Mouse (Mus musculus) lung, embryonic 15.5 days (tissue): ENCODE data around the gene Bst1. TPM values are rescaled to one million over a fixed set of nuclear protein-coding genes. Genes with fewer than 3 reads are reported as not detected.
A peak's percentile ranks its signal among the peaks of the same experiment; 100 is the strongest.

ENCODE experiments used
- ATAC-seq: fragments of 200-750 bp; cut with Nextera tagmentation; 2 replicates; pipeline ENCODE4 v1.8.0; 2017; ENCODE audit warnings: moderate number of reproducible peaks, borderline replicate concordance; ENCODE audit not compliant: low FRiP score, low TSS enrichment; ENCODE audit errors: extremely low read depth
- H3K27ac ChIP-seq: fragments of 300-500 bp; sonication (generic); 2 replicates; pipeline ENCODE4 v1.5.1; 2015; ENCODE audit warnings: moderate library complexity, mild to moderate bottlenecking, inconsistent platforms
- H3K27me3 ChIP-seq: fragments of 300-500 bp; sonication (generic); 2 replicates; pipeline ENCODE4 v1.6.1; 2015; ENCODE audit warnings: inconsistent platforms
- H3K36me3 ChIP-seq: fragments of 300-500 bp; sonication (generic); 2 replicates; pipeline ENCODE4 v1.6.1; 2015; ENCODE audit warnings: inconsistent platforms
- H3K4me1 ChIP-seq: fragments of 300-500 bp; sonication (generic); 2 replicates; pipeline ENCODE4 v1.6.1; 2015; ENCODE audit warnings: inconsistent platforms
- H3K4me2 ChIP-seq: fragments of 300-500 bp; sonication (generic); 2 replicates; pipeline ENCODE4 v1.6.1; 2015; ENCODE audit warnings: inconsistent platforms, mild to moderate bottlenecking, moderate library complexity
- H3K4me3 ChIP-seq: fragments of 300-500 bp; sonication (generic); 2 replicates; pipeline ENCODE4 v1.5.1; 2015; ENCODE audit warnings: mild to moderate bottlenecking, inconsistent platforms
- H3K9ac ChIP-seq: fragments of 300-500 bp; sonication (generic); 2 replicates; pipeline ENCODE4 v1.6.1; 2015; ENCODE audit warnings: inconsistent platforms
- H3K9me3 ChIP-seq: fragments of 300-500 bp; sonication (generic); 2 replicates; pipeline ENCODE4 v1.6.1; 2016; ENCODE audit warnings: inconsistent platforms
- WGBS: fragments of 180-500 bp; shearing (Covaris S2); methylation state at CpG from one replicate; pipeline ENCODE4 v1.1.7; 2015; 5-methylcytosine and 5-hydroxymethylcytosine counted together
- polyA plus RNA-seq: library from polyadenylated mRNA; unstranded; fragments of >200 nt; fragmentation: Nextera tagmentation; extraction: Ambion mirVana; gene quantifications from 2 replicates; pipeline ENCODE4 v1.2.1, GENCODE M21; 2015

Gene Bst1
- polyA plus RNA-seq, 1 experiment from 2014 or later = 2.4 TPM

DNA sequence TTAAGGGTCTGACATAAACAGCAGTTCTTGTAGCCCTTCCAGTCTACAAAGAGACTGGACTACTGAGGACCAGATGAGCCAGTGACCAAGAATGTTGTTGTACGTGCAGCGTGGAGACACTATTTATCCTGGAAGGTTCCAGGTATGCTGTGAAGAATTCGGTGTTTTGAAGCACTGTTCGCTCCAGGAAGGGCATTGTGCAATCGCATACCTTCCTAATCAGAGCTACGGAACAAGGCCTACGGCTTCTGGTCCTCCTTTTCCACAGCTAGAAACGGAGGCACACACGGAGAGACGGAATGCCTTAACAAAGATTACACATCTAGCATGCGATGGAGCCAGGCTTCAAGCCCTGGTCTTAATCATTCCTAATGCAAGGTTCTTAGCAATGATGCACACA lies 2.1 kb downstream of the Bst1 start:
- 55% methylated on average over 11 of the region's 11 CpGs for WGBS
- ATAC-seq = peak; percentile 32; the same call in 1 of the 2 replicates

DNA sequence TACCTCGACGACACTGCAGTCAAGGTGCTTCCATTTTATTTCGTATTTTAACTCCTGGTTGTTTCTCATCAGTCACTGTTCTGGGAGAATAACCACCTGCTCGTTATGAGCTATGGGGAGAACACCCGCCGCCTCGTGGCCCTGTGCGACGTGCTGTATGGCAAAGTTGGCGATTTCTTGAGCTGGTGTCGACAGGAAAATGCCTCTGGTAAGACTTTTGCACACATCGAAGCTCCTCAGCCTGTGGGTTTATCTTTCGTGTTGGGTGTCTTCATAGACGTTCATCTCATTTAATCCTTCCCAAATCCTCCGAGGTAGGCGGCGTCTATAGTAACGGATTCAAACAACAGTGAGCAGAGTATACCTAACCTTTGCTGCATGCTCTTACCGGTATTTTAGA lies 2.9 kb downstream of the Bst1 start, which contains the start of gene Fbxl5:
Gene Fbxl5, minus strand, starts transcription at position 101 of the 400 bp plus-strand sequence.
- no peaks in the 10 kb centered on the region for H3K36me3 ChIP-seq
- no peak within 1 kb of the TSS for H3K4me3 ChIP-seq
- whole genome bisulfite sequencing = 79% methylated on average over 19 of the region's 19 CpGs
- H3K4me1 ChIP-seq = peaks cover 9% of the 10 kb centered on the region; the same call in 1 of the 2 replicates
- no peak for ATAC-seq
- no peaks in the 10 kb centered on the region for H3K9me3 ChIP-seq
- H3K9ac ChIP-seq = no peak within 1 kb of the TSS
- no peak within 1 kb of the TSS for H3K4me2 ChIP-seq
- H3K27ac ChIP-seq = peak within 1 kb of the TSS; percentile 29; the same call in 1 of the 2 replicates
- no peaks in the 10 kb centered on the region for H3K27me3 ChIP-seq

More for the DNA sequence above, 2.1 kb downstream of the Bst1 start:
- H3K4me3 ChIP-seq = no peak overlapping the region
- peak overlapping the region; percentile 29; the same call in 1 of the 2 replicates for H3K27ac ChIP-seq
- no peaks in the 10 kb centered on the region for H3K36me3 ChIP-seq
- no peaks in the 10 kb centered on the region for H3K9me3 ChIP-seq
- no peak overlapping the region for H3K4me2 ChIP-seq
- no peaks in the 10 kb centered on the region for H3K27me3 ChIP-seq
- peaks cover 9% of the 10 kb centered on the region; the same call in 1 of the 2 replicates for H3K4me1 ChIP-seq
- no peak overlapping the region for H3K9ac ChIP-seq

DNA sequence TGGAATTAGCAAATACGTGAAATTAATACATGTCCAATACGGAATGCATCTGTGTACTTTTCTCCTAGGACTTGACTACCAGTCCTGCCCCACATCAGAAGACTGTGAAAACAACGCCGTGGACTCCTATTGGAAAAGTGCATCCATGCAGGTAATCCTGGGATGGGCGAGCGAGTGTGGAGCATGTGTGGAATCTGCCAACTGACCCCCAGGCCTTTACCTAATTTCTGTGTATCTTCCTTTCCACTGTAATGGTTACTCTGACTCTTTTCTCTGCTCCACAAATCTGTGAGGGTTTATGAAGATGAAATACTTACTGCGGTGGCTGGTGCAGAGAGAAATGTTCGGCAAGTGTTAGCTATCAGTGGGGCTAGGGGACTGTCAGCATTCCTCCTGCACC lies 3.5 kb downstream of the Bst1 start:
- WGBS = 93% methylated on average over 8 of the region's 8 CpGs
- Histone ChIP-seq H3K27ac (no peak overlapping the region), H3K36me3 (no peaks in the 10 kb centered on the region), H3K4me1 (peaks cover 9% of the 10 kb centered on the region; the same call in 1 of the 2 replicates), H3K9me3 (no peaks in the 10 kb centered on the region), H3K9ac (no peak overlapping the region), H3K4me3 (no peak overlapping the region), H3K4me2 (no peak overlapping the region), H3K27me3 (no peaks in the 10 kb centered on the region)
- ATAC-seq = no peak

DNA sequence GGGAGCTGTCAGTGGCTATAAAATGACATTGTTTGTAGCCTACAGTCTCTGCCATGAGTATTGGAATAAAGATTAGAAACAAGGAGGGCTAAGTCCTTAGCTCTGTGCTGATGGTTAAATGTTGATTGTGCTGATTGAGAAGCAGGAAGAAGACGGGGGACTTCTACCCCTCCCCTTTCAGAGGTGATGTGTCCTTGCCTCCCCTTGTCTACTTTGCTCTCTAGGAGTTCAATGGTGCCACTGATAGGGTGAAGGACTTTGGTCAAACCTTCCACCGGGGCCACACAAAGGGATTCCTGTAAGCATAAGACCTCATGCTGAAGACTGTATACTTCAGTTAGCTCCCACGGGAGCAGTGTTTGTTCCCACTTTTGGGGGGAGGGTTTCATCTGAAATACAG lies 4.1 kb downstream of the Bst1 start:
- H3K9ac ChIP-seq = no peak overlapping the region
- 61% methylated on average over 3 of the region's 3 CpGs for WGBS
- H3K27ac ChIP-seq = no peak overlapping the region

DNA sequence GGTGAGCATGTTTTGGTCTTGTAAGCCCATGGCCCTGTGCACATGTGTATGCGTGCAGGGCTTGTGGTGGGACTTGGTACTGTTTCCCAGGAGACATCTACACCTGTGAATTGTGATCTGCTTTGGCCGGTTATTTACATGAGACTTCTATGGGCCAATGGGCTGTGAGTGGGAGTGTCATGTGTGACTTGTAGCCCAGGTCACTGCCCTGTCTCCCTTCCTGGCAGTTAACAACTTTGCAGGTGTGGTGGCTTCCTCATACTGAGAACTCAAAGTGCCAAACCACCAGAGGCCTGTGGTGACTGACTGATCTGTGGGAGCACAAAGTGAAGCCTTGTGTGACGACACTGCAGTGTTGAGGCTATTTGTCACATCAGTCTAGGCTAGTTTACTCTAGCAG lies 5.9 kb downstream of the Bst1 start:
- WGBS = 72% methylated on average over 3 of the region's 3 CpGs
- Histone ChIP-seq H3K27ac (no peak overlapping the region), H3K9me3 (no peaks in the 10 kb centered on the region), H3K27me3 (no peaks in the 10 kb centered on the region), H3K36me3 (no peaks in the 10 kb centered on the region), H3K4me1 (peaks cover 5% of the 10 kb centered on the region; the same call in 1 of the 2 replicates), H3K4me3 (no peak overlapping the region), H3K4me2 (no peak overlapping the region), H3K9ac (no peak overlapping the region)
- peak; percentile 49; the same call in 1 of the 2 replicates for ATAC-seq

More for the DNA sequence above, 4.1 kb downstream of the Bst1 start:
- Histone ChIP-seq H3K4me3 (no peak overlapping the region), H3K9me3 (no peaks in the 10 kb centered on the region), H3K4me2 (no peak overlapping the region), H3K27me3 (no peaks in the 10 kb centered on the region), H3K4me1 (peaks cover 9% of the 10 kb centered on the region; the same call in 1 of the 2 replicates), H3K36me3 (no peaks in the 10 kb centered on the region)
- ATAC-seq = no peak

DNA sequence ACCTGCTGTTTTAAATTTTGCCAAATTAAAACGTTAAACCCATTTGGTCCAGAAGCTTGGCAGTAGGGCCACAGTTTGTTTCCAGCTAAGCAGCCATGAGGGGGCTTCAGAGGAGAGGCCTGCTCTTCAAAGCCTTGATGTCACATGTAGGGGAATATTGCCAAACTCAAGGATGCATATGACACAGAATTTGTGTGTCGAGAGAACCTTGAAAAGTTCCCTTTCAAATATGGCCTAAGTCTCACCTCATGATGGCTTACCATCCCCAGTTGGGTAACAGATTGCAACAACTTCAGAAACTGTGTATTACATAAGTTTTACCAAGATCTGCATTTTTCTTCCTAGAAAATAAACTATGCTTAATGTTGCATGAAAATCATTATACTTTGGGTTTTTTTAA lies 8.2 kb downstream of the Bst1 start:
- Histone ChIP-seq H3K4me3 (no peak overlapping the region), H3K27me3 (no peaks in the 10 kb centered on the region), H3K36me3 (no peaks in the 10 kb centered on the region), H3K9me3 (no peaks in the 10 kb centered on the region), H3K9ac (no peak overlapping the region), H3K4me1 (no peaks in the 10 kb centered on the region), H3K27ac (no peak overlapping the region), H3K4me2 (no peak overlapping the region)
- 84% methylated on average over 2 of the region's 2 CpGs for WGBS
- no peak for ATAC-seq

DNA sequence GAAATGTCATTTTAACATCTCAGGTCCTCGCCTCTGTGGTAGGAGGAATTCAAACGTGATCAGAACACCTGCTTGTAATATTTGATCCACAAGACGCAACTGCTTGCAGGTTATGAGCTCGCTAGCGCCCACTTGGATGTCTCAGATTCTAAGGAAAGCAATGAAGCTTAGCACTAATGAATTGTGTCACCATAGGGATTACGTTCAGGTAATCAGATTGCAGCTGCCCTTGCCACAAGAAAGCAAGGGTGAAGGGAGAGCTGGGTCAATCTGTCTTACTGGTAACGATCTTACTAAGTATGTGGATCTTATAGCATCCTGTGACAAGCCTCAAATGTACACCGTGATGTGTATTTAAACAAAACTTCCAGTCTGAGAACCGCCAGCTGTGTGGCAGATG lies 8.7 kb downstream of the Bst1 start:
- Histone ChIP-seq H3K9me3 (no peaks in the 10 kb centered on the region), H3K4me1 (no peaks in the 10 kb centered on the region), H3K36me3 (no peaks in the 10 kb centered on the region), H3K4me2 (no peak overlapping the region), H3K4me3 (no peak overlapping the region), H3K27me3 (no peaks in the 10 kb centered on the region), H3K9ac (no peak overlapping the region), H3K27ac (no peak overlapping the region)
- ATAC-seq = no peak
- WGBS = 64% methylated on average over 9 of the region's 9 CpGs

DNA sequence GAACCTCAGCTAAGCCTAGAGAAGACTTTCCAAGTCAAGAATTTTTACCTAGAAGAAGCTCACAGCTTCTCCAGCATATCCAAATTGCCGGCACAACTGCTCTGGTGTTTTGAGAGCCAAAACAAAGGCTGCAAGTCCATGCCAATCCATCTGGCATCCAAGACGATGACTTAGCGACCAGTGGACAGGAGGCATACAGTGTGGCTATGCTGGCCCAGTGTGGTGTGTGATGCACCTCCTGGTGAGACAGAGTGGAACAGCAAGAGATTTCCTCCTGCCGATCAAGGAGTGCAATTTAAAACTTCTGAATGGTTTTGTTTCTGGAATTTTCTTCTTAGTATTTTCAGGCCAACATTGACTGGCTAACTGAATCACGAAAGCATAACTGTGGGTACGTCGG lies 17.9 kb downstream of the Bst1 start:
- H3K27ac ChIP-seq = no peak overlapping the region
- no peak for ATAC-seq
- no peak overlapping the region for H3K4me3 ChIP-seq
- no peaks in the 10 kb centered on the region for H3K36me3 ChIP-seq
- H3K9ac ChIP-seq = no peak overlapping the region
- no peak overlapping the region for H3K4me2 ChIP-seq
- H3K27me3 ChIP-seq = no peaks in the 10 kb centered on the region
- no peaks in the 10 kb centered on the region for H3K9me3 ChIP-seq
- no peaks in the 10 kb centered on the region for H3K4me1 ChIP-seq
- 91% methylated on average over 7 of the region's 7 CpGs for WGBS

DNA sequence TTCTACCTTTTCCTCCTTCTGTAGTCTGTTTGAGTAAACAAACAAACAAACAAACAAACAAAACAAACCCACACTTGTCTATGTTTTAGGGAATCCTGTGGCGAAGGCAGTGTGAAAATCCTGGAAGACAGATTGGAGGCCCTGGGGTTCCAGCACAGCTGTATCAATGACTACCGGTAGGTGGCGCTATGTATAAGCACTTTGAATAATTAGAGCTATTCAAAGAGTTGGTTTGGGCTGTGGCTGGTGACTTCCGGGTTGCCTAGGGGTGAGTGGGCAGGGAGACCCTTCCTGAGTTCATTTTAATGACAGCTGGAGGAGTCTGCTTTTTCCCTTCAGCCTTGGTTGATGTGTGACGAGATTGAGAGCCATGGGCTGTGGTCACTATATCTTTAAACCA lies 18.7 kb downstream of the Bst1 start:
- Histone ChIP-seq H3K9ac (no peak overlapping the region), H3K4me1 (no peaks in the 10 kb centered on the region), H3K36me3 (no peaks in the 10 kb centered on the region), H3K27ac (no peak overlapping the region), H3K4me3 (no peak overlapping the region), H3K4me2 (no peak overlapping the region), H3K9me3 (no peaks in the 10 kb centered on the region), H3K27me3 (no peaks in the 10 kb centered on the region)
- WGBS = 55% methylated on average over 5 of the region's 5 CpGs
- ATAC-seq = no peak

DNA sequence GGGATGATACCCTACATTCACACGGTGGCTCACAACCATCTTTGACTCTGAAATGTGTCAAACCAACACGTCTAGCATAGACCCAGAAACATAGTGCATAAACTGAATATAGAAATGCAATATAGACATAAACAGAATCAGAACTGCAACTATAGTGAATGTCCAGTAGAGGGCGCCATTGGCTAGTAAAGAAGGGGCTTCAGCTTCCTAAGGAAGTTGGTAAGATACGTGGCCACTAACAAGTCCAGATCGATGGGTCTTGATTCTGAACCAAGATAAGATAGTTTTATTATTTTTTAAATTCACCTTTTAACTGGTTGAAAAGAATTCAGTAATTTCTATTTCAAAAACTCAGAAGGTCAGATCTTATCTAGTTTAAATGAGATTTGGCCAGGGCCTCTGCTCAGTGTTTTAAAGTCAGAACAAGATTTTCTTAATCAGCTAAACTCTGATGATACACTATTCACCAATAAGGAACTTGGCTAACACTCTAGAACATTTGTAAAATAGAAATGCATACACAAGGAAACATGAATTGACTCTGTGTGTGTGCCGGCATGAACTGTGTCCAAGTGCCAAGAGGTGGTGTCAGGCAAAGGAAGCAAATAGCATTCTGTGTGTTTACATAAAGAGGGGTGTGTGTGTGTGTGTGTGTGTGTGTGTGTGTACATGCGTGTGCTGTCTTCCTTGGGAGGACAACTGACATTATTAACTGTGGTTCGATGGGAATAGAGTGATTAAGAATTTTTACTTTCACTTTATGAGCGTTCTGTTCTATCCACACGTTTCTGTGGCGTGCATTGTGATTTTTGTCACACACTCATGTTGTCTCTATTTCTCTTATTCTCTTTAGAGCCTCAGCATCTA lies 22.7 kb downstream of the Bst1 start:
- Histone ChIP-seq H3K9ac (no peak overlapping the region), H3K4me1 (peaks cover 4% of the 10 kb centered on the region; the same call in 1 of the 2 replicates), H3K27ac (no peak overlapping the region), H3K36me3 (no peaks in the 10 kb centered on the region), H3K27me3 (no peaks in the 10 kb centered on the region), H3K4me2 (peak overlapping the region; percentile 47), H3K9me3 (no peaks in the 10 kb centered on the region), H3K4me3 (peak overlapping the region; percentile 25)
- 18% methylated on average over 11 of the region's 11 CpGs for WGBS
- ATAC-seq = peak; percentile 45; the same call in 1 of the 2 replicates

DNA sequence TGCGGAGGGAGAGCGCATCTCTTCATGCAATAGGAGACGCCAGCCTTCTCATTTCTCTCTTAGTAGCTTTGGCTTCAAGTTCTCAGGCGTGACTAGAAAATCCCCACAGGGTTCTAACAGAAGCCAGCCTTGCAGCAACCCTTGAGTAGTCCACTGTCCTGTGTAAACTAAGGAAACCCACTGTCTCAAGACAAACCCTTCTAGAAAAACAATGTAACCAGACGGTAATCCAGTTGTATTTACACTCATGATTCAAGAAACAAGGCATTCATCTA lies 23.3 kb downstream of the Bst1 start:
- H3K4me3 ChIP-seq = peak overlapping the region; percentile 25
- WGBS = 57% methylated on average over 5 of the region's 5 CpGs

DNA sequence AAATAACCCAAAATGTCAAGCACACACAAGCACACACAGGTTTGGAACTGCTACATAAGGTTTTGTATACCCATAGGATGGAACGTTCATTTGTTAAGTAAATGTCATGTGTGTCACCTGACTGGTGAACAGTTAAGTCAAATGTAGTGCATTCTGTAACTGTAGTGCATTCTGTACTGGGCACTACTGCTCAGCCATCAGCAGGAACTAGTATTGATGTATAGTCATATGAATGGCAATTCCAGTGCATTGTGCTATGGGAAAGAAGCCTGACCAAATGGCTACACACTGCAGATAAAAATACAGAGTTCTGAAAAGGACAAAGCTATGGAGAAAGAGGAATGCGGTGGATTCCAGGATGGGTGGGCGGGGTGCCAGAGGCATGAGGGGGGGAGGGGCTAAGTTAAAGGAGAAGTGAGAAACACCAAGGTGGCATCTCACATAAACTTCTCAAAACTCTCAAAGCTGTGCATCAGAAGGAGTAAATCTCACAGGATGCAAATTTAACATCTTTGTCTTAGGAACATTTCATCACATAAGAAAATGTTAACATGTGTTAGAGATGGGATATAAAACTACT lies 24.0 kb downstream of the Bst1 start:
- 46% methylated on average over 3 of the region's 3 CpGs for WGBS
- Histone ChIP-seq H3K9me3 (no peaks in the 10 kb centered on the region), H3K9ac (no peak overlapping the region), H3K27ac (no peak overlapping the region), H3K4me2 (no peak overlapping the region), H3K27me3 (no peaks in the 10 kb centered on the region), H3K4me1 (peaks cover 4% of the 10 kb centered on the region; the same call in 1 of the 2 replicates), H3K36me3 (no peaks in the 10 kb centered on the region), H3K4me3 (no peak overlapping the region)
- ATAC-seq = no peak

More for the DNA sequence above, 23.3 kb downstream of the Bst1 start:
- ATAC-seq = no peak
- Histone ChIP-seq H3K27ac (no peak overlapping the region), H3K9me3 (no peaks in the 10 kb centered on the region), H3K36me3 (no peaks in the 10 kb centered on the region), H3K4me1 (peaks cover 4% of the 10 kb centered on the region; the same call in 1 of the 2 replicates), H3K27me3 (no peaks in the 10 kb centered on the region), H3K4me2 (peak overlapping the region; percentile 47), H3K9ac (no peak overlapping the region)
